Mouse (Mus musculus): ENCODE data around the gene Olfr1157. TPM values are rescaled to one million over a fixed set of nuclear protein-coding genes. Genes with fewer than 3 reads are reported as not detected.

Gene Olfr1157
- not detected for total RNA-seq (2021)
- long read RNA-seq, experiment 1, result 0 reads
- long read RNA-seq, experiment 2, result 0 reads

- no peak for DNase-seq (ENCODE audit: low spot score in 2 of 2)
Measured at GRCm38 (mm10) chr2:87968199-87968598, at the start of gene Olfr1157. Olfr1157 (minus strand) TSS chr2:87968299.

GRCm38 (mm10) chr2:88007515-88008318 lies 39.6 kb upstream of the Olfr1157 start, which contains the start of gene Olfr1160:
Olfr1160 (minus strand) TSS chr2:88008268.
- no peak for DNase-seq (ENCODE audit: low spot score in 2 of 2)

GRCm38 (mm10) chr2:87989813-87990212 lies 21.7 kb upstream of the Olfr1157 start, which contains the start of gene Olfr1158:
Olfr1158 (plus strand) TSS chr2:87990113.
- DNase-seq (ENCODE audit: low spot score in 2 of 2), result no peak

GRCm38 (mm10) chr2:87974563-87974962 lies 6.5 kb upstream of the Olfr1157 start, which contains the start of gene Olfr74:
Olfr74 (minus strand) TSS chr2:87974663.
- DNase-seq (ENCODE audit: low spot score in 2 of 2), result no peak

- no peak for DNase-seq (ENCODE audit: low spot score in 2 of 2)
Measured at GRCm38 (mm10) chr2:87953000-87953399, 15.1 kb downstream of the Olfr1157 start, which contains the start of gene Olfr1156. Olfr1156 (minus strand) TSS chr2:87953100.

GRCm38 (mm10) chr2:87945037-87945436 lies 23.1 kb downstream of the Olfr1157 start, which contains the start of gene Olfr1155:
Olfr1155 (minus strand) TSS chr2:87945137.
- DNase-seq (ENCODE audit: low spot score in 2 of 2), result no peak

Other genes starting within 250 kb of the Olfr1157 start
- gene Olfr1138, start 228.3 kb downstream of the Olfr1157 start, total RNA-seq (2021), result not detected
- gene Olfr1140, start 224.5 kb downstream of the Olfr1157 start, total RNA-seq (2021), result not detected
- not detected for gene Olfr1141, start 214.3 kb downstream of the Olfr1157 start, total RNA-seq (2021)
- not detected for gene Olfr152, start 188.8 kb downstream of the Olfr1157 start, total RNA-seq (2021)
- gene Olfr1143, start 167.7 kb downstream of the Olfr1157 start, total RNA-seq (2021), result not detected
- gene Olfr1145, start 158.5 kb downstream of the Olfr1157 start, total RNA-seq (2021), result not detected
- not detected for gene Olfr1148, start 137.8 kb downstream of the Olfr1157 start, total RNA-seq (2021)
- gene Olfr1150-ps1, start 124.3 kb downstream of the Olfr1157 start, total RNA-seq (2021), result not detected
- gene Olfr1151, start 112.4 kb downstream of the Olfr1157 start, total RNA-seq (2021), result not detected
- gene Olfr1152, start 101.8 kb downstream of the Olfr1157 start, total RNA-seq (2021), result not detected
- not detected for gene Olfr1153, start 73.3 kb downstream of the Olfr1157 start, total RNA-seq (2021)
- gene Olfr1154, start 63.1 kb downstream of the Olfr1157 start, total RNA-seq (2021), result not detected
- not detected for gene Olfr1155, start 23.2 kb downstream of the Olfr1157 start, total RNA-seq (2021)
- gene Olfr1156, start 15.2 kb downstream of the Olfr1157 start, total RNA-seq (2021), result not detected
- gene Olfr74, start 6.4 kb upstream of the Olfr1157 start, total RNA-seq (2021), result not detected
- not detected for gene Olfr1158, start 21.8 kb upstream of the Olfr1157 start, total RNA-seq (2021)
- not detected for gene Olfr1160, start 40.0 kb upstream of the Olfr1157 start, total RNA-seq (2021)
- gene Olfr1161, start 54.5 kb upstream of the Olfr1157 start, total RNA-seq (2021), result not detected
- gene Olfr73, start 69.4 kb upstream of the Olfr1157 start, total RNA-seq (2021), result not detected
- gene Olfr1162, start 82.8 kb upstream of the Olfr1157 start, total RNA-seq (2021), result not detected
- gene Olfr1163, start 103.5 kb upstream of the Olfr1157 start, total RNA-seq (2021), result not detected
- gene Olfr1164, start 125.7 kb upstream of the Olfr1157 start, total RNA-seq (2021), result not detected
- gene Olfr1166, start 160.0 kb upstream of the Olfr1157 start, total RNA-seq (2021), result not detected
- gene Olfr1167, start 186.9 kb upstream of the Olfr1157 start, total RNA-seq (2021), result not detected
- not detected for gene Olfr1168, start 213.6 kb upstream of the Olfr1157 start, total RNA-seq (2021)